Mouse (Mus musculus): ENCODE data around the gene Anp32e. TPM values are rescaled to one million over a fixed set of nuclear protein-coding genes. Genes with fewer than 3 reads are reported as not detected.

The Anp32e gene
- polyA plus RNA-seq, 1 experiment from 2014 or later = 36.5 TPM

DNA sequence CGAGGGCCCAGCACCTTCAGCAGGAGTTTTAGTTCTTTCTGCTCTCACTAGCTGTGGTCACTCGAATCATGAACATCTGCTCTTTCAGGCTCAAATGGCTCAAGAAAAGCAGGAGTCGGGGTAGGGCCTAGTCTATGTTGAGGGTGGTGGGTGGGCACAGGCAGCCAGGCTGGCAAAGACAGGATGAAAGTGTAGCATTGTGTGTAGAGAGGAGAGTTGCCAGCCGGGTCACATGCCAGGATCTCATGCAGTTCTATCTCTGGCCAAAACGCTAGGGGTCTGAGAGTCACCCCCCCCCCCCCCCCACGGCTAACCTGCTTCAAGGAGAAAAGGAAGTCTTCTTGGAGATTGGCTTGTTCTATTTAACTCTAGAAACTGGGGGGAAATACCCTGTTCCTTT, 26.4 kb upstream of the Anp32e start:
- no peak for ATAC-seq (ENCODE audit: low read depth)
- no peaks in the 10 kb centered on the region for H3K27me3 ChIP-seq (ENCODE audit: control insufficient read depth, insufficient read depth, low read length)
- no peaks in the 10 kb centered on the region for H3K9me3 ChIP-seq (ENCODE audit: control insufficient read depth, low read length)
- WGBS = 27% methylated on average over 6 of the region's 6 CpGs
- no peaks in the 10 kb centered on the region for H3K36me3 ChIP-seq (ENCODE audit: control insufficient read depth, insufficient read depth, low read length)
- no peak overlapping the region for H3K4me3 ChIP-seq (ENCODE audit: low read depth, low read length)
- H3K4me1 ChIP-seq (ENCODE audit: control insufficient read depth, insufficient read depth, low read length) = peaks cover 9% of the 10 kb centered on the region
- H3K27ac ChIP-seq (ENCODE audit: low read depth, low read length) = no peak overlapping the region
- no peak overlapping the region for H3K4me2 ChIP-seq (ENCODE audit: low read depth, low read length)
- H3K9ac ChIP-seq (replicated peaks; ENCODE audit: low read depth, low read length) = no peak overlapping the region

DNA sequence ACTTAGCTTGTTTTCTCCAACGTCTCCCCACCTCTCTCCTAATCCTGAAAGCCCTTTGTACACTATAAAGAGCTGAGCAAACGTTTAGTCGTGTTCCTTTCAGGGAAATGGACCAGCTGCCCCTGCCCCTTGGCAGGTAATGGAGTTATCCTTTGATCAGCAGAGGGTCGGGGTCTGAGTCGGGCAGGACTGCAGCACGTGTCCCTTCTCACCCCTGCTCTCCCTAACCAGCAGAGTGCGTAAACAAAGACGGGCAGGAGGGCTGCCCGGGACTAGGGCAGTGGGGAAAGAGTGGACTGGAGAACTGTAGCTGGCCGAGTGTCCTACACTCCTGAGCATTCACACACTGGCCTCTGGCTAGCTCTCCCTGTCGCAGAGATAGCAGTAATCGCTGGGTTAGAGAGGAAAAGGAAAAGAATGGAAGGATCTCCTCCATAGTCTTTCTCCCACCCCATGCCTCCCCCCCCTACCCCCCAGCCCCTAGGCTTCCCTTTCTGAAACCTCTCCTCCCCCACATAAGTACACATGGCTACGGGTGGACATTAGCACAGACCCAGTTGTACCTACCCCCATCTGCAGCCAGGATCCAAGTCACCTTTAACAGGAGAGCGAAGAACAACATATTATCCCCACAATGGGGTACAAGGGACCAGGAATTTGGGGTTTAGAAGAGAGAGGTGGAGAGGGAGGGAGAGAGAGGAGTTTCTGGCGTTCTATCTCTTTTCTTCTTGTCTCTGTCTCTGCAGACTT, 25.1 kb upstream of the Anp32e start:
- H3K4me3 ChIP-seq (ENCODE audit: low read depth, low read length) = no peak overlapping the region
- H3K27ac ChIP-seq (ENCODE audit: low read depth, low read length) = no peak overlapping the region
- ATAC-seq (ENCODE audit: low read depth) = no peak
- peaks cover 9% of the 10 kb centered on the region for H3K4me1 ChIP-seq (ENCODE audit: control insufficient read depth, insufficient read depth, low read length)
- H3K9me3 ChIP-seq (ENCODE audit: control insufficient read depth, low read length) = no peaks in the 10 kb centered on the region
- under 1% methylated on average over 15 of the region's 15 CpGs for WGBS
- no peaks in the 10 kb centered on the region for H3K36me3 ChIP-seq (ENCODE audit: control insufficient read depth, insufficient read depth, low read length)
- H3K27me3 ChIP-seq (ENCODE audit: control insufficient read depth, insufficient read depth, low read length) = no peaks in the 10 kb centered on the region
- H3K9ac ChIP-seq (replicated peaks; ENCODE audit: low read depth, low read length) = no peak overlapping the region
- H3K4me2 ChIP-seq (ENCODE audit: low read depth, low read length) = peak overlapping the region; percentile 62

DNA sequence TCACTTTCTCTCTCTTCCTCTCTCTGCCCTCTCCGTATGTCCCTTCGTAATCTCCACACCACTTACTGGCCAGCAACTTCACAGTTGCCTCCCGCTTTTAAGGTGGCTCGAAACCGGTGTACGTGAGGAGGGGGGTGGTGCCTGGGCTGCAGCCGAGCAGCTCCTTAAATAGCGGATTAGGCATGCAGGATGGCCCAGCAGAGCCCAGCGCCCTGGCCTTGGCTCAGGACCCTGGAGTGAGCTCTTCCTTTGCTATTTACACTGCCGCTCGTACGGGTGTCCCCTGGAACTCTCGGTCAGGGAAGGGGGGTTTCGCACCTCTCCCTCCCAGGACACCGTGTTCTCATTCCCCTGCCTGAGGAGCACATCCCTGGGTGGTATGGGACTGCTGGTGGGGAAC, 24.5 kb upstream of the Anp32e start, which contains the start of gene Car14:
Gene Car14, minus strand, starts transcription at position 124 of the 400 bp plus-strand sequence.
- Histone ChIP-seq H3K9ac (replicated peaks; ENCODE audit: low read depth, low read length) (peak within 1 kb of the TSS; percentile 26; the same call in 1 of the 2 replicates), H3K36me3 (ENCODE audit: control insufficient read depth, insufficient read depth, low read length) (no peaks in the 10 kb centered on the region), H3K4me2 (ENCODE audit: low read depth, low read length) (peak within 1 kb of the TSS; percentile 62), H3K4me1 (ENCODE audit: control insufficient read depth, insufficient read depth, low read length) (peaks cover 9% of the 10 kb centered on the region), H3K9me3 (ENCODE audit: control insufficient read depth, low read length) (no peaks in the 10 kb centered on the region), H3K27ac (ENCODE audit: low read depth, low read length) (no peak within 1 kb of the TSS), H3K27me3 (ENCODE audit: control insufficient read depth, insufficient read depth, low read length) (no peaks in the 10 kb centered on the region), H3K4me3 (ENCODE audit: low read depth, low read length) (peak within 1 kb of the TSS; percentile 27)
- under 1% methylated on average over 15 of the region's 15 CpGs for WGBS
- 0 out of 2 replicates have a peak, but pooled peaks have one; percentile 22 for ATAC-seq (ENCODE audit: low read depth)

DNA sequence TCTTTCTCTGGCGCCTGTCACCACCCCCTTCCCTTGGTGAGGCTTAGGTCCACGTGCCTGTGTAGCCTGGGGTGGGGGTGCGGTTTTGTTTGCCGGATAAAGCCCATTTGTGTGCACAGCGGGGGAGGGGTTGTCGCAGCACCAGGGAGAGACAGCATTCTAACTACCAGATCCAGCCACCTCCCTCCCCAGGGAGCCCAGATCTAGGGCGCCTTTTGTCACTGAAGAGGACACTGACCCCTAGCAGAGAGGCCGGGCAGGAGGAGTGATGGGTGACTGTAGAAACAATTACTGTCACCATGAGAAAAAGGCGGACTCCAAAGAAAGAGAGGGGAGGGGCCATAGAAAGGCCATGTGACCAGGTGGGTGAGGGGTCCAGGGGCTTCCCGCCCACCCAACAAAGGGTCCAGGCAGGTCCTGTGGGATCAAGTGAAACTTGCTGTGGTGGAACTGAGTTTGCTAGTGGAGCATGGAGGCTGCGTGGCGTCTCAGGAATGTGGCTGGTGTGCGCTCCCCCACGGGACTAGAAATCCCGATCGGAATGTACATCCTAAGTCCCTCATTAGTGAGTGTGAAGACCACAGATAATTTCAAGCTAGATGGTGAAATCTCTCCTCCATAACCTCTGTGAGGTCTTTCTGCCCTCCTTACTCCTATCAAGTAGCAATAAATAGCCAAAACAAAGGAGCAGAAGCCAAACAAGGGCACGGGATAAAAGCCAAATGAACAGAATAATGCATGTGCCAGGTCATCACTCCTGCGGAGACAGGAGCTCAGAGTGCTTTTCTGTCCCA, 23.7 kb upstream of the Anp32e start:
- Histone ChIP-seq H3K27me3 (ENCODE audit: control insufficient read depth, insufficient read depth, low read length) (no peaks in the 10 kb centered on the region), H3K4me2 (ENCODE audit: low read depth, low read length) (peak overlapping the region; percentile 62), H3K9ac (replicated peaks; ENCODE audit: low read depth, low read length) (peak overlapping the region; percentile 26; the same call in 1 of the 2 replicates), H3K36me3 (ENCODE audit: control insufficient read depth, insufficient read depth, low read length) (no peaks in the 10 kb centered on the region), H3K27ac (ENCODE audit: low read depth, low read length) (no peak overlapping the region), H3K9me3 (ENCODE audit: control insufficient read depth, low read length) (no peaks in the 10 kb centered on the region), H3K4me3 (ENCODE audit: low read depth, low read length) (peak overlapping the region; percentile 27), H3K4me1 (ENCODE audit: control insufficient read depth, insufficient read depth, low read length) (peaks cover 9% of the 10 kb centered on the region)
- WGBS = 1% methylated on average over 18 of the region's 18 CpGs
- peak; percentile 42 for ATAC-seq (ENCODE audit: low read depth)

DNA sequence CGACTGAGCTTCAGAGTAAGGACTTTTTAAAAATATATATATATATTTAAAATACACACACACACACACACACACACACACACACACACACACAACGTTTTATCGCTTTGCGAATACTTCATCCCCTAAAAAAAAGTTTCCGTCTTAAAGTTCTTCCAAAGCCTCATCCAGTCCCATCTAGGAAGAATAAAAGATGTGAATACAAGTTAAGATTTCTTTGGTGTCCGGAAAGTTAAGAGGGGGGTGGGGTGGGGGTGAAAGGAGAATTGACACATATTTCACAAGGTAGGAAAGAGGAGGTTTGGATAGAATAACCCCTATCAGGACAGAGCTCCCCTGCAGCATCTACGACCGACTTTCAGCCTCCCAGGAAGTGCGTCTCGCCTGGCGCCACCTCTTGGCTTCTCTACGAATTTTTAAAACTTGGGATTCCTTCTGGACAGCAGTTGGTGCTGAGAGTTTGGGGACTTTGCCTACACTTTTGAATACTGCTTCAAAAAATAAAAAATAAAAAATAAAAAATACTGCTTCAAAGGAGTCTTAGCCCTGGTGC, 23.0 kb upstream of the Anp32e start:
- Histone ChIP-seq H3K9ac (replicated peaks; ENCODE audit: low read depth, low read length) (no peak overlapping the region), H3K4me3 (ENCODE audit: low read depth, low read length) (no peak overlapping the region), H3K27ac (ENCODE audit: low read depth, low read length) (no peak overlapping the region), H3K27me3 (ENCODE audit: control insufficient read depth, insufficient read depth, low read length) (no peaks in the 10 kb centered on the region), H3K9me3 (ENCODE audit: control insufficient read depth, low read length) (no peaks in the 10 kb centered on the region), H3K4me1 (ENCODE audit: control insufficient read depth, insufficient read depth, low read length) (peaks cover 9% of the 10 kb centered on the region), H3K36me3 (ENCODE audit: control insufficient read depth, insufficient read depth, low read length) (no peaks in the 10 kb centered on the region), H3K4me2 (ENCODE audit: low read depth, low read length) (peak overlapping the region; percentile 62)
- 1% methylated on average over 12 of the region's 12 CpGs for WGBS
- no peak for ATAC-seq (ENCODE audit: low read depth)

DNA sequence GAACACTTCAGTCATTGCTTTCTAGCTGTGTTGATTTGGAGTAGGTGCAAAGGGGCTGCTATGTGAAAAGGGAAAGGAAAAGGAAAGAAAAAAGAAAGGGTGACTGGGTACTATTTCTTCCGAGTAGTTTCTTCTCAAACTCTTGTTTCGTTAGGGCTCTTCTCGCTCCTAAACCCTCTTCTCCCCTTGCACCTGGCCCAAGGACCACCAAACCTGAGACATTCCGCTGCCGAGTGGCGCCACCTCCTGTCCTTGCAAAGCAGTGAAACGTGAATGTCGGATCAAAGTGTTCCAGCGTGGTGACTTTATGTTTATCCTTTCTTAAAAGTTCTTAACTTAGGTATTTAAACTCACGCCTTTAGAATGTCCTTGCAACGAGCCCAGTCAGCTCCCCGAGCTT, 22.2 kb upstream of the Anp32e start:
- Histone ChIP-seq H3K4me3 (ENCODE audit: low read depth, low read length) (no peak overlapping the region), H3K4me1 (ENCODE audit: control insufficient read depth, insufficient read depth, low read length) (peaks cover 9% of the 10 kb centered on the region), H3K9ac (replicated peaks; ENCODE audit: low read depth, low read length) (no peak overlapping the region), H3K4me2 (ENCODE audit: low read depth, low read length) (peak overlapping the region; percentile 36; the same call in 1 of the 2 replicates), H3K36me3 (ENCODE audit: control insufficient read depth, insufficient read depth, low read length) (no peaks in the 10 kb centered on the region), H3K9me3 (ENCODE audit: control insufficient read depth, low read length) (no peaks in the 10 kb centered on the region), H3K27ac (ENCODE audit: low read depth, low read length) (no peak overlapping the region), H3K27me3 (ENCODE audit: control insufficient read depth, insufficient read depth, low read length) (no peaks in the 10 kb centered on the region)
- WGBS = under 1% methylated on average over 12 of the region's 12 CpGs
- no peak for ATAC-seq (ENCODE audit: low read depth)

DNA sequence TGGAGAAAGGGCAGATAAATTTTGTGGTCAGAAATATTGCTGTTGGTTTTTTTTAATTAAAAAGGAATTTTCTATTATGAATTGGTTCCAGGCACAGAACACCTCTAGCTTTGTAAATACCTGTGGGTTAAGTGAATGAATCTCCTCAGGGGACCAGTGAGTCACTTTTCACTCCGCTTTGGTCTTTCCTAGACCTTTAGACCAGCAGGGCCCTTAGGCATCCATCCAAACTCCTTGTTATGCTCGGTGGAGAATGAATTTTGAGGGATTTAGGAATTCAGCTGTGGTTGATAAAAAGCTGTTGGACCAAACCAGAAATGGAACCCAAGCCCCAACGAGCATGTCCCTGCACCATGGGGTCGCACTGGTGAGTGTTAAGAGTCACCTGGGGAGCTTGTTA, 21.4 kb upstream of the Anp32e start:
- no peak overlapping the region for H3K9ac ChIP-seq (replicated peaks; ENCODE audit: low read depth, low read length)
- no peaks in the 10 kb centered on the region for H3K27me3 ChIP-seq (ENCODE audit: control insufficient read depth, insufficient read depth, low read length)
- no peaks in the 10 kb centered on the region for H3K9me3 ChIP-seq (ENCODE audit: control insufficient read depth, low read length)
- no peak overlapping the region for H3K4me2 ChIP-seq (ENCODE audit: low read depth, low read length)
- H3K36me3 ChIP-seq (ENCODE audit: control insufficient read depth, insufficient read depth, low read length) = no peaks in the 10 kb centered on the region
- no peak for ATAC-seq (ENCODE audit: low read depth)
- no peak overlapping the region for H3K4me3 ChIP-seq (ENCODE audit: low read depth, low read length)
- peaks cover 9% of the 10 kb centered on the region for H3K4me1 ChIP-seq (ENCODE audit: control insufficient read depth, insufficient read depth, low read length)
- whole genome bisulfite sequencing = 57% methylated on average over 4 of the region's 4 CpGs
- no peak overlapping the region for H3K27ac ChIP-seq (ENCODE audit: low read depth, low read length)

DNA sequence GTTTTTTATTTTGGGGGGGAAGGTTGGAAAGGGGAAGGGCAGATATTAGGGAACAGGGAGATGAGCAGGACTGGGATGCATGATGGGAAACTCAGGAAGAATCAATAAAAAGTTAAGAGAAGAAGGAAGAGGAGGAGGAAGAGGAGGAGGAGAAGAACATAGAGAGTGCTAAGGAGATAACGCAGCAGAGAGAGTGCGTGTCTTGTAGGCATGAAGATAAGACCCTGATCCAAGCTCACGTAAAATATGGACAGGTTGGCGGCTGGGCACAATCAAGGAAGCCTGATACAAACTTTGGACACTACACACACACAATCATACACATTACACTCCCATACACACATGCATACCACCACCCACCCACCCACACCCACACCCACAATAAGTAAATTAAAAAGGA, 14.3 kb upstream of the Anp32e start:
- ATAC-seq (ENCODE audit: low read depth) = no peak
- Histone ChIP-seq H3K27me3 (ENCODE audit: control insufficient read depth, insufficient read depth, low read length) (no peaks in the 10 kb centered on the region), H3K4me3 (ENCODE audit: low read depth, low read length) (no peak overlapping the region), H3K4me2 (ENCODE audit: low read depth, low read length) (no peak overlapping the region), H3K9me3 (ENCODE audit: control insufficient read depth, low read length) (no peaks in the 10 kb centered on the region), H3K9ac (replicated peaks; ENCODE audit: low read depth, low read length) (no peak overlapping the region), H3K4me1 (ENCODE audit: control insufficient read depth, insufficient read depth, low read length) (no peaks in the 10 kb centered on the region), H3K36me3 (ENCODE audit: control insufficient read depth, insufficient read depth, low read length) (no peaks in the 10 kb centered on the region), H3K27ac (ENCODE audit: low read depth, low read length) (no peak overlapping the region)
- 96% methylated on average over 4 of the region's 4 CpGs for WGBS

DNA sequence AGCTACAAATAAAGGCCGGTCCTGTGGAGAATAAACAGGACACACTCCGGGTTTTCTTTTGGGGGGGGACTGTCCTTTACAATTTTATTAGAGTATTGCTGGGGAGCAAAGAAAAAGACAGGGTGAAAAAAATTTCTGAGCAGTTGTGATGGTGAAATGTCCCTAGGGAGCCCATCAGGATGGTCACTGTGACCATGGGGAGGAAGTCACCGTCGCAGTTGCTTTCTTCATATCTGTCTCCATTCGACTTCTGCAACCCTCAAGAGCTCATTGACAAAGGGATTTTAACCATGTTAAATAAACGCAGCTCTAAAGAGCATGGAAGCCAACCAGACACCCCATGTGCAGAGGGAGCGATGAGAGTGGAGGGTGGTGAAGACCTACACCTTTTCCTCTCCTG, 12.3 kb upstream of the Anp32e start:
- no peaks in the 10 kb centered on the region for H3K4me1 ChIP-seq (ENCODE audit: control insufficient read depth, insufficient read depth, low read length)
- no peak overlapping the region for H3K9ac ChIP-seq (replicated peaks; ENCODE audit: low read depth, low read length)
- no peaks in the 10 kb centered on the region for H3K36me3 ChIP-seq (ENCODE audit: control insufficient read depth, insufficient read depth, low read length)
- no peaks in the 10 kb centered on the region for H3K27me3 ChIP-seq (ENCODE audit: control insufficient read depth, insufficient read depth, low read length)
- no peak overlapping the region for H3K4me2 ChIP-seq (ENCODE audit: low read depth, low read length)
- 78% methylated on average over 7 of the region's 7 CpGs for WGBS
- H3K27ac ChIP-seq (ENCODE audit: low read depth, low read length) = no peak overlapping the region
- H3K4me3 ChIP-seq (ENCODE audit: low read depth, low read length) = no peak overlapping the region
- H3K9me3 ChIP-seq (ENCODE audit: control insufficient read depth, low read length) = no peaks in the 10 kb centered on the region
- ATAC-seq (ENCODE audit: low read depth) = no peak
